Mouse (Mus musculus): ENCODE results near the gene Poc1a. TPM values are rescaled to one million over a fixed set of nuclear protein-coding genes. Genes with fewer than 3 reads are reported as not detected.

Gene Poc1a
- polyA plus RNA-seq, 1 experiment from 2014 or later: 23.8 TPM

DNA sequence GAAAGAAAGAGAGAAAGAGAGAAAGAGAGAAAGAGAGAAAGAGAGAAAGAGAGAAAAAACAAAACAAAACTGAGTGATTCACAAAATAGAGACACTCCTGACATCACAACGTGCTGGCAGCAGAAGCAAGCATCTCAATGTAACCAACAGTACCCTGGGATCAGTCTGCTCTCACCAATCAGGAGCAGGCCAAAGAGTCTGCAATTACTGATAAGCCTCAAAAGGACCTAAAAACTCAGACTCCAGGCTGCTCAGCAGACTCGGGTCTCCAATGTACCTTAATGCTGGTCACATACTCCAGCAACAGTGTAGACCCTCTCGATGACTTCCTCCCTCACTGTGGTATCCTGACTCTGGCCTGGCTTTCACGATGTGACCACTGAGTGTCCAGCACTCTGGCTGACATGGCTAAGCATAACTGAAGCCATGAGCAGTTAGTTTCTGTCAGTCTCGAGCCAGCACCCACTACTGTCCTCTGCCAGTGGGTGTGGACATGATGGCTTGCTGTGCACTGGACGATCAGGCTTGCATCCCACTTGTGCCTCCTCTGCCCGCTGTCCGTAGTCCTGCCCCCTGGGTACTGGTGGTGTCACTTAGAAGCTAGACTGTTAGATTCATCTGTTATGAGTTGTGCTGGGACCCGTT is 117.9 kb downstream of the Poc1a start:
- WGBS: 70% methylated on average over 9 of the region's 9 CpGs

GRCm38 (mm10) chr9:106399808-106400207 is 118.9 kb downstream of the Poc1a start:
- no peak overlapping the region for H3K4me2 ChIP-seq (replicated peaks)
- H3K27ac ChIP-seq: no peak overlapping the region
- H3K9me3 ChIP-seq: no peaks in the 10 kb centered on the region
- H3K36me3 ChIP-seq: no peaks in the 10 kb centered on the region
- no peak overlapping the region for H3K4me3 ChIP-seq
- no peak for ATAC-seq (ENCODE audit: low FRiP score, low read depth)
- no peak overlapping the region for H3K9ac ChIP-seq
- H3K4me1 ChIP-seq: peaks cover 23% of the 10 kb centered on the region
- 55% methylated on average over 3 of the region's 3 CpGs for WGBS
- H3K27me3 ChIP-seq: no peaks in the 10 kb centered on the region

More for the DNA sequence above, 117.9 kb downstream of the Poc1a start:
- Histone ChIP-seq H3K9me3 (no peaks in the 10 kb centered on the region), H3K4me1 (peaks cover 30% of the 10 kb centered on the region), H3K9ac (no peak overlapping the region), H3K36me3 (no peaks in the 10 kb centered on the region), H3K27me3 (no peaks in the 10 kb centered on the region), H3K4me3 (no peak overlapping the region), H3K4me2 (replicated peaks) (no peak overlapping the region), H3K27ac (no peak overlapping the region)
- no peak for ATAC-seq (ENCODE audit: low FRiP score, low read depth)

Other genes starting within 250 kb of the Poc1a start
- gene Col6a4, start 184.3 kb upstream of the Poc1a start, polyA plus RNA-seq (2015; fragmentation: Nextera tagmentation; extraction: Ambion mirVana): 0.29 and 0.36 TPM in 2 replicates
- gene Glyctk, start 122.9 kb upstream of the Poc1a start, polyA plus RNA-seq (2015; fragmentation: Nextera tagmentation; extraction: Ambion mirVana): 3.2 and 3.3 TPM in 2 replicates
- gene Wdr82, start 110.1 kb upstream of the Poc1a start, polyA plus RNA-seq (2015; fragmentation: Nextera tagmentation; extraction: Ambion mirVana): 27.6 and 28.0 TPM in 2 replicates
- gene Ppm1m, start 81.3 kb upstream of the Poc1a start, polyA plus RNA-seq (2015; fragmentation: Nextera tagmentation; extraction: Ambion mirVana): 57.0 and 57.7 TPM in 2 replicates
- 59.1 and 63.6 TPM in 2 replicates for gene Twf2, start 78.0 kb upstream of the Poc1a start, polyA plus RNA-seq (2015; fragmentation: Nextera tagmentation; extraction: Ambion mirVana)
- 0.05 TPM in 1 of 2 replicates, not detected in the other for gene Tlr9, start 58.5 kb upstream of the Poc1a start, polyA plus RNA-seq (2015; fragmentation: Nextera tagmentation; extraction: Ambion mirVana)
- 99.9 and 101 TPM in 2 replicates for gene Alas1, start 32.4 kb upstream of the Poc1a start, polyA plus RNA-seq (2015; fragmentation: Nextera tagmentation; extraction: Ambion mirVana)
- gene Dusp7, start 87.6 kb downstream of the Poc1a start, polyA plus RNA-seq (2015; fragmentation: Nextera tagmentation; extraction: Ambion mirVana): 40.5 and 41.1 TPM in 2 replicates
- 876 and 951 TPM in 2 replicates for gene Rpl29, start 148.4 kb downstream of the Poc1a start, polyA plus RNA-seq (2015; fragmentation: Nextera tagmentation; extraction: Ambion mirVana)
- gene Acy1, start 157.3 kb downstream of the Poc1a start, polyA plus RNA-seq (2015; fragmentation: Nextera tagmentation; extraction: Ambion mirVana): 48.2 and 51.2 TPM in 2 replicates
- gene Abhd14b, start 166.4 kb downstream of the Poc1a start, polyA plus RNA-seq (2015; fragmentation: Nextera tagmentation; extraction: Ambion mirVana): 20.1 and 20.5 TPM in 2 replicates
- 73.3 and 75.5 TPM in 2 replicates for gene Abhd14a, start 166.6 kb downstream of the Poc1a start, polyA plus RNA-seq (2015; fragmentation: Nextera tagmentation; extraction: Ambion mirVana)
- gene Pcbp4, start 172.2 kb downstream of the Poc1a start, polyA plus RNA-seq (2015; fragmentation: Nextera tagmentation; extraction: Ambion mirVana): 129 and 137 TPM in 2 replicates
- gene Gpr62, start 184.9 kb downstream of the Poc1a start, polyA plus RNA-seq (2015; fragmentation: Nextera tagmentation; extraction: Ambion mirVana): 0.57 and 1.0 TPM in 2 replicates
- 49.0 and 50.2 TPM in 2 replicates for gene Rrp9, start 194.9 kb downstream of the Poc1a start, polyA plus RNA-seq (2015; fragmentation: Nextera tagmentation; extraction: Ambion mirVana)
- gene Parp3, start 195.9 kb downstream of the Poc1a start, polyA plus RNA-seq (2015; fragmentation: Nextera tagmentation; extraction: Ambion mirVana): 2.9 and 3.7 TPM in 2 replicates
- not detected in 2 replicates for gene Iqcf1, start 218.9 kb downstream of the Poc1a start, polyA plus RNA-seq (2015; fragmentation: Nextera tagmentation; extraction: Ambion mirVana)
- gene Iqcf5, start 233.5 kb downstream of the Poc1a start, polyA plus RNA-seq (2015; fragmentation: Nextera tagmentation; extraction: Ambion mirVana): not detected in 2 replicates

Measured in limb, embryonic 13.5 days (tissue).